Comparison of ENCODE assay signal across 26 mouse cellular contexts in the genomic region with DNA sequence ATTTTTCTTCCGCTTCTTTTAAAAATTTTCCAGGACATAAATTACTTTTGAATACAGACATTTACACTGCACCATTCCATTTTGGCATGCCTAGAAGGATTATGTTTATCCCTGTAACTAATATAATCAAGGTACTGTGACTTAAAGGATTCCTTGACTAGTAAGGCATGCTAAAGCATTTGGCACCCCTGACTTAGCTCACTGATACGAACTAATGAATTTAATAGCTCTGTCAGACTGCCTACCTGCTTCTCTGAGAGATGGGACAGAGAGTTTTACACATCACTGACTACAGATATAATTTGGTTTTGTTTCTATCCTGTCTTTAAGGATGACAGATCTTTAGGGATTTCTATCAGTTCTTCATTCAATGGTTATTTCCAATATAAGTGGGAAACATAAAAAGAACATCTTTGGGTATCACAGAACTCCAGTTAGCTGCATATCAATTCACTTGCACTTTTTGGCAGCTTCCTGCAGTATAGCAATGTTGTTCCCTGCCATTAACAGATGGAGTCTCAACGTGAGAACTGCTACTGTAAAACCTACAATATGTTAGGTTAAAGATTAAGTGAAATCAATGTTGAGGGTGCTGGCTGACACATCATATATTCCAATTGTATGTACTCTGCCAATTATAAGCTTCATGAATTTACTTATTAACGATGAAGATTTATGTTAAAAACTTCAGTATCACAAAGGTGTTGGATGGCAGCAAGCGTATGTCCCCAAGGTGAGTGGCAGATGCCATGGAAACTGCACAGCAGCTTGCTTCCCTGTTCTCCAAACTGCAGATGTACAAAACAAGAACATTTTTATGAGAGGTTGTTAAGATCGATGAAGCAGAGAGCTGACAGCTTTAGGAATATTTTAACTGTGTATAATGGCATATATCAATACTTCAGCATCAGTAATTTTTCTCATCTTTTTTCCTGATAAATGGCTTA.
DNase-seq lines count a peak whose midpoint lies in the region; ATAC-seq and TF ChIP-seq lines count a peak whose summit lies in the region.
"Had no signal": no experiment of that assay in that cellular context is flagged by ENCODE, and none has a peak within 500 bp of the region (broad histone marks: within the 10 kb centered on the region; RNA-seq: fewer than 3 reads in every experiment).

No protein-coding gene starts in this region.

- H3K4me1 ChIP-seq in forebrain, embryonic 15.5 days = no peaks in the 10 kb centered on the region
- no peaks in the 10 kb centered on the region for H3K4me1 ChIP-seq in forebrain, embryonic 10.5 days
- H3K4me1 ChIP-seq in midbrain, postnatal 0 days (ENCODE audit: insufficient read depth, low read length) = no peaks in the 10 kb centered on the region
- H3K4me1 ChIP-seq in midbrain, embryonic 15.5 days = no peaks in the 10 kb centered on the region
- H3K4me1 ChIP-seq: embryonic facial prominence, embryonic 15.5 days; intestine, embryonic 15.5 days; limb, embryonic 12.5 days had no signal

- intact Hi-C loops in heart, postnatal 14 days (cut with DNase I) = no loop called here

- no peak for TF ChIP-seq CTCF in midbrain, postnatal 0 days (IDR thresholded peaks at IDR 0.05)

- H3K27ac ChIP-seq in forebrain, embryonic 15.5 days (replicated peaks) = no peak overlapping the region
- no peak overlapping the region for H3K27ac ChIP-seq in forebrain, embryonic 10.5 days
- H3K27ac ChIP-seq in midbrain, postnatal 0 days (ENCODE audit: low read depth, low read length) = no peak overlapping the region
- no peak overlapping the region for H3K27ac ChIP-seq in midbrain, embryonic 15.5 days
- H3K27ac ChIP-seq: embryonic facial prominence, embryonic 15.5 days; intestine, embryonic 15.5 days; layer of hippocampus, adult 2 months; limb, embryonic 12.5 days had no signal

- H3K9ac ChIP-seq in forebrain, embryonic 15.5 days (replicated peaks) = no peak overlapping the region
- H3K9ac ChIP-seq in midbrain, postnatal 0 days (replicated peaks; ENCODE audit: low read length, poor library complexity, severe bottlenecking) = no peak overlapping the region
- no peak overlapping the region for H3K9ac ChIP-seq in midbrain, embryonic 15.5 days
- H3K9ac ChIP-seq: embryonic facial prominence, embryonic 15.5 days; intestine, embryonic 15.5 days; limb, embryonic 12.5 days; liver, postnatal 0 days had no signal

- no peaks in the 10 kb centered on the region for H3K27me3 ChIP-seq in forebrain, embryonic 15.5 days
- no peaks in the 10 kb centered on the region for H3K27me3 ChIP-seq in forebrain, embryonic 10.5 days (ENCODE audit: poor library complexity, severe bottlenecking)
- no peaks in the 10 kb centered on the region for H3K27me3 ChIP-seq in midbrain, postnatal 0 days (ENCODE audit: insufficient read depth, low read length)
- H3K27me3 ChIP-seq in midbrain, embryonic 15.5 days (replicated peaks) = no peaks in the 10 kb centered on the region
- H3K27me3 ChIP-seq: embryonic facial prominence, embryonic 15.5 days; intestine, embryonic 15.5 days; limb, embryonic 12.5 days had no signal

- no peaks in the 10 kb centered on the region for H3K9me3 ChIP-seq in forebrain, embryonic 15.5 days
- H3K9me3 ChIP-seq in forebrain, embryonic 10.5 days = no peaks in the 10 kb centered on the region
- H3K9me3 ChIP-seq in midbrain, postnatal 0 days (ENCODE audit: low read length) = no peaks in the 10 kb centered on the region
- H3K9me3 ChIP-seq in midbrain, embryonic 15.5 days = no peaks in the 10 kb centered on the region
- H3K9me3 ChIP-seq: embryonic facial prominence, embryonic 15.5 days; intestine, embryonic 15.5 days; limb, embryonic 12.5 days had no signal

- H3K4me2 ChIP-seq in forebrain, embryonic 15.5 days (replicated peaks) = no peak overlapping the region
- no peak overlapping the region for H3K4me2 ChIP-seq in midbrain, postnatal 0 days (ENCODE audit: low read depth, low read length, poor library complexity, severe bottlenecking)
- H3K4me2 ChIP-seq in midbrain, embryonic 15.5 days = no peak overlapping the region
- H3K4me2 ChIP-seq: embryonic facial prominence, embryonic 15.5 days; heart, embryonic 11.5 days; intestine, embryonic 15.5 days; limb, embryonic 12.5 days; liver, embryonic 11.5 days; midbrain, embryonic 11.5 days had no signal

- H3K36me3 ChIP-seq in forebrain, embryonic 15.5 days = no peaks in the 10 kb centered on the region
- no peaks in the 10 kb centered on the region for H3K36me3 ChIP-seq in forebrain, embryonic 10.5 days (replicated peaks)
- no peaks in the 10 kb centered on the region for H3K36me3 ChIP-seq in midbrain, postnatal 0 days (ENCODE audit: insufficient read depth, low read length)
- H3K36me3 ChIP-seq in midbrain, embryonic 15.5 days (replicated peaks) = no peaks in the 10 kb centered on the region
- H3K36me3 ChIP-seq: embryonic facial prominence, embryonic 15.5 days; intestine, embryonic 15.5 days; limb, embryonic 12.5 days had no signal

- 61% methylated on average over 6 of the region's 6 CpGs for WGBS in forebrain, embryonic 15.5 days
- WGBS in forebrain, embryonic 10.5 days = 80% methylated on average over 6 of the region's 6 CpGs
- 63% methylated on average over 6 of the region's 6 CpGs for WGBS in midbrain, postnatal 0 days
- 73% methylated on average over 6 of the region's 6 CpGs for WGBS in midbrain, embryonic 15.5 days

- peak; percentile 87 for ATAC-seq in cerebellum, adult (ENCODE audit: insufficient number of reproducible peaks, low FRiP score, low TSS enrichment)
- ATAC-seq in forebrain, embryonic 15.5 days (replicated peaks) = peak; percentile 87
- ATAC-seq in midbrain, postnatal 0 days (ENCODE audit: low FRiP score) = no peak
- no peak for ATAC-seq in midbrain, embryonic 15.5 days (replicated peaks)
- ATAC-seq: intestine, embryonic 15.5 days; liver, postnatal 0 days; lung, postnatal 0 days had no signal

- DNase-seq in cerebellum, adult 8-10 months = no peak
- no peak for DNase-seq in forebrain, embryonic 10.5 days (ENCODE audit: extremely low spot score, low spot score)
- DNase-seq in midbrain, postnatal 0 days (ENCODE audit: low spot score) = peak; percentile 60
- DNase-seq in lung, postnatal 36 days = no peak
- no peak for DNase-seq in heart, postnatal 14 days
- DNase-seq: adrenal gland, postnatal 14 days; gastrocnemius, postnatal 14 days; heart, adult 11 months; kidney, adult 8-10 months; kidney, postnatal 14 days; layer of hippocampus, postnatal 36 days; liver, postnatal 0 days; retina, postnatal 1 day; right cerebral cortex, postnatal 25 days; spleen, adult 18-20 months had no signal

- no peak overlapping the region for H3K4me3 ChIP-seq in forebrain, embryonic 15.5 days
- no peak overlapping the region for H3K4me3 ChIP-seq in forebrain, embryonic 10.5 days
- no peak overlapping the region for H3K4me3 ChIP-seq in midbrain, postnatal 0 days (ENCODE audit: low read depth, low read length)
- no peak overlapping the region for H3K4me3 ChIP-seq in midbrain, embryonic 15.5 days
- H3K4me3 ChIP-seq: embryonic facial prominence, embryonic 15.5 days; intestine, embryonic 15.5 days; layer of hippocampus, adult 2 months; limb, embryonic 12.5 days had no signal

Comparison
In these comparisons a context has a peak if more than half of its experiments do, and no peak if none do; other contexts are left out.
1. ATAC-seq: peak in cerebellum, adult (single experiment) and forebrain, embryonic 15.5 days (single experiment); none in midbrain, postnatal 0 days (single experiment) and midbrain, embryonic 15.5 days (single experiment).